Mouse (Mus musculus) cortical plate, adult 2 months (tissue): Measurements from ENCODE around the gene Ccdc194.

ENCODE experiments used
- CTCF ChIP-seq: fragments of 200-500 bp; IDR thresholded peaks from 2 replicates; pipeline ENCODE4 v1.5.1; 2011; ENCODE audit warnings: mild to moderate bottlenecking, control low read depth, low read length; ENCODE audit not compliant: insufficient read depth; ENCODE audit errors: extremely low read depth
- POLR2A ChIP-seq: fragments of 200-500 bp; IDR thresholded peaks from 2 replicates; pipeline ENCODE4 v1.6.1; 2011; ENCODE audit warnings: mild to moderate bottlenecking, low read length, control low read depth; ENCODE audit not compliant: insufficient read depth; ENCODE audit errors: extremely low read depth

DNA sequence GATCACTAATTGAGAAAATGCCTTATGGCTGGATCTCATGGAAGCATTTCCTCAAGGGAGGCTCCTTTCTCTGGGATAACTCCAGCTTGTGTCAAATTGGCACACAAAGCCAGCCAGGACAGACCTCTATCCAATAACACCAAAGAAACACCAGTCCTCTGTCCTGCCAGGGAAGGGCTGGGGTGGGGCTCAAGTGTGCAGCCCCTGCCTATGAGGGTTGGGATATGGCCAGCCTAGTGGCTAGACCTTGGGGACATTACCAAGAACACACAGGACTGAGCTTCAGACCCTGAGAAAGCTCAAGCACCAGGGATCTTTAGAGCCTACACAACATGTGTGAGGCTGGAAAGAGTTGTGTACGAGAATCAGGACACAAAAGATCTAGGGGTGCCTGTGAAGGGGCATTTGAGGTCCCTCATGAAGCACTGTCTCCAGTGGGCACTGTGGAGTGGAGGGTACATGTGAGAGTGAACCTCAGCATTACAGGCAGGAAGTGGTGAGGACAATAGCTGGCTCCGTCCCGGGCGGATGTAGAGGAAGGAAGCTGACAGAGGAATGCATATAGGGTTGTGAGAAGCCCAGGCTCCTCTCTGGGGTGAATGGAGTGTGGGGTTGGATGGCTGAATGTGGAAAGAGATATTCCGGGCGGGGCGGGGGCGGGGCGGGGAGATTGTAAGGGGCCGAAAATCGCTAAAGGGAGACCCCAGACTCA is 3.0 kb upstream of the Ccdc194 start:
- TF ChIP-seq CTCF (no peak), POLR2A (no peak)
